Mouse (Mus musculus): ENCODE measurements around the gene Prkar1a. TPM values are rescaled to one million over a fixed set of nuclear protein-coding genes. Genes with fewer than 3 reads are reported as not detected.
"Not testable (repeated sequence)": the region's sequence is repeated elsewhere in the genome, so short reads cannot be mapped to it uniquely, and the experiment has no call there.

Gene Prkar1a
- total and polyA plus RNA-seq, 2 experiments: 47.2 to 59.9 TPM

- H3K36me3 ChIP-seq (ENCODE audit: control insufficient read depth, insufficient read depth, low read length): peaks cover 32% of the 10 kb centered on the region
- H3K9ac ChIP-seq (ENCODE audit: low read depth, low read length): no peak overlapping the region
- peaks cover 32% of the 10 kb centered on the region for H3K79me2 ChIP-seq (ENCODE audit: control insufficient read depth, insufficient read depth, low read length)
- H3K4me3 ChIP-seq (ENCODE audit: insufficient read depth, low read depth, low read length): no peak overlapping the region
- peaks cover 23% of the 10 kb centered on the region for H3K4me1 ChIP-seq (ENCODE audit: control insufficient read depth, insufficient read depth, low read length)
- DNase-seq (ENCODE audit: extremely low read depth, low read depth, low spot score): no peak
- H3K27ac ChIP-seq (replicated peaks; ENCODE audit: insufficient read depth, low read depth, low read length): no peak overlapping the region
- no peaks in the 10 kb centered on the region for H3K27me3 ChIP-seq (ENCODE audit: control insufficient read depth, insufficient read depth, low read length)
- WGBS: 80% methylated on average over 6 of the region's 6 CpGs
- TF ChIP-seq POLR2A (IDR thresholded peaks at IDR 0.05; ENCODE audit: extremely low read depth, insufficient read depth, low read length) (no peak), CTCF (IDR thresholded peaks at IDR 0.05; ENCODE audit: low read depth, low read length) (no peak)
Observed at GRCm38 (mm10) chr11:109654581-109654980, 5.4 kb downstream of the Prkar1a start.

GRCm38 (mm10) chr11:109656232-109656631 lies 7.0 kb downstream of the Prkar1a start:
- no peak for DNase-seq (ENCODE audit: extremely low read depth, low read depth, low spot score)
- H3K4me1 ChIP-seq (ENCODE audit: control insufficient read depth, insufficient read depth, low read length): peaks cover 19% of the 10 kb centered on the region
- H3K79me2 ChIP-seq (ENCODE audit: control insufficient read depth, insufficient read depth, low read length): peaks cover 29% of the 10 kb centered on the region
- peaks cover 49% of the 10 kb centered on the region for H3K36me3 ChIP-seq (ENCODE audit: control insufficient read depth, insufficient read depth, low read length)
- H3K27ac ChIP-seq (replicated peaks; ENCODE audit: insufficient read depth, low read depth, low read length): no peak overlapping the region
- TF ChIP-seq POLR2A (IDR thresholded peaks at IDR 0.05; ENCODE audit: extremely low read depth, insufficient read depth, low read length) (no peak), CTCF (IDR thresholded peaks at IDR 0.05; ENCODE audit: low read depth, low read length) (no peak)
- H3K9ac ChIP-seq (ENCODE audit: low read depth, low read length): no peak overlapping the region
- WGBS: 85% methylated on average over 7 of the region's 7 CpGs
- H3K4me3 ChIP-seq (ENCODE audit: insufficient read depth, low read depth, low read length): no peak overlapping the region
- H3K27me3 ChIP-seq (ENCODE audit: control insufficient read depth, insufficient read depth, low read length): no peaks in the 10 kb centered on the region

- H3K4me3 ChIP-seq (ENCODE audit: insufficient read depth, low read depth, low read length); H3K9ac ChIP-seq (ENCODE audit: low read depth, low read length); H3K4me1 ChIP-seq (ENCODE audit: control insufficient read depth, insufficient read depth, low read length); H3K27me3 ChIP-seq (ENCODE audit: control insufficient read depth, insufficient read depth, low read length); H3K27ac ChIP-seq (replicated peaks; ENCODE audit: insufficient read depth, low read depth, low read length); DNase-seq (ENCODE audit: extremely low read depth, low read depth, low spot score): not testable (repeated sequence)
- WGBS: 89% methylated on average over 8 of the region's 8 CpGs
- H3K79me2 ChIP-seq (ENCODE audit: control insufficient read depth, insufficient read depth, low read length): peaks cover 14% of the 10 kb centered on the region; the same call in 1 of the 2 replicates
- H3K36me3 ChIP-seq (ENCODE audit: control insufficient read depth, insufficient read depth, low read length): peaks cover 70% of the 10 kb centered on the region
Observed at GRCm38 (mm10) chr11:109660526-109660925, 11.3 kb downstream of the Prkar1a start.

- Histone ChIP-seq H3K4me3 (ENCODE audit: insufficient read depth, low read depth, low read length) (no peak overlapping the region), H3K4me1 (ENCODE audit: control insufficient read depth, insufficient read depth, low read length) (no peaks in the 10 kb centered on the region), H3K79me2 (ENCODE audit: control insufficient read depth, insufficient read depth, low read length) (peaks cover 5% of the 10 kb centered on the region; the same call in 1 of the 2 replicates), H3K27ac (replicated peaks; ENCODE audit: insufficient read depth, low read depth, low read length) (no peak overlapping the region), H3K9ac (ENCODE audit: low read depth, low read length) (no peak overlapping the region), H3K36me3 (ENCODE audit: control insufficient read depth, insufficient read depth, low read length) (peaks cover 84% of the 10 kb centered on the region), H3K27me3 (ENCODE audit: control insufficient read depth, insufficient read depth, low read length) (no peaks in the 10 kb centered on the region)
- TF ChIP-seq CTCF (IDR thresholded peaks at IDR 0.05; ENCODE audit: low read depth, low read length): no peak
- TF ChIP-seq POLR2A (IDR thresholded peaks at IDR 0.05; ENCODE audit: extremely low read depth, insufficient read depth, low read length): no peak
- WGBS: 65% methylated on average over 13 of the region's 13 CpGs
- no peak for DNase-seq (ENCODE audit: extremely low read depth, low read depth, low spot score)
Observed at GRCm38 (mm10) chr11:109664293-109664692, 15.1 kb downstream of the Prkar1a start.

- no peak for DNase-seq (ENCODE audit: extremely low read depth, low read depth, low spot score)
- Histone ChIP-seq H3K4me3 (ENCODE audit: insufficient read depth, low read depth, low read length) (no peak overlapping the region), H3K79me2 (ENCODE audit: control insufficient read depth, insufficient read depth, low read length) (peaks cover 3% of the 10 kb centered on the region; the same call in 1 of the 2 replicates), H3K27me3 (ENCODE audit: control insufficient read depth, insufficient read depth, low read length) (no peaks in the 10 kb centered on the region), H3K4me1 (ENCODE audit: control insufficient read depth, insufficient read depth, low read length) (no peaks in the 10 kb centered on the region), H3K27ac (replicated peaks; ENCODE audit: insufficient read depth, low read depth, low read length) (no peak overlapping the region), H3K9ac (ENCODE audit: low read depth, low read length) (no peak overlapping the region), H3K36me3 (ENCODE audit: control insufficient read depth, insufficient read depth, low read length) (peaks cover 74% of the 10 kb centered on the region)
- WGBS: 83% methylated on average over 6 of the region's 6 CpGs
- TF ChIP-seq POLR2A (IDR thresholded peaks at IDR 0.05; ENCODE audit: extremely low read depth, insufficient read depth, low read length): no peak
- no peak for TF ChIP-seq CTCF (IDR thresholded peaks at IDR 0.05; ENCODE audit: low read depth, low read length)
Observed at GRCm38 (mm10) chr11:109665424-109665823, 16.2 kb downstream of the Prkar1a start.

GRCm38 (mm10) chr11:109666411-109666810 lies 17.2 kb downstream of the Prkar1a start:
- peaks cover 3% of the 10 kb centered on the region; the same call in 1 of the 2 replicates for H3K79me2 ChIP-seq (ENCODE audit: control insufficient read depth, insufficient read depth, low read length)
- no peak overlapping the region for H3K9ac ChIP-seq (ENCODE audit: low read depth, low read length)
- no peaks in the 10 kb centered on the region for H3K27me3 ChIP-seq (ENCODE audit: control insufficient read depth, insufficient read depth, low read length)
- peaks cover 66% of the 10 kb centered on the region for H3K36me3 ChIP-seq (ENCODE audit: control insufficient read depth, insufficient read depth, low read length)
- no peaks in the 10 kb centered on the region for H3K4me1 ChIP-seq (ENCODE audit: control insufficient read depth, insufficient read depth, low read length)
- no peak for TF ChIP-seq POLR2A (IDR thresholded peaks at IDR 0.05; ENCODE audit: extremely low read depth, insufficient read depth, low read length)
- TF ChIP-seq CTCF (IDR thresholded peaks at IDR 0.05; ENCODE audit: low read depth, low read length): no peak
- no peak overlapping the region for H3K4me3 ChIP-seq (ENCODE audit: insufficient read depth, low read depth, low read length)
- WGBS: 92% methylated on average over 13 of the region's 13 CpGs
- DNase-seq (ENCODE audit: extremely low read depth, low read depth, low spot score): no peak
- H3K27ac ChIP-seq (replicated peaks; ENCODE audit: insufficient read depth, low read depth, low read length): no peak overlapping the region
